Mouse (Mus musculus): ENCODE data around the gene Umodl1. TPM values are rescaled to one million over a fixed set of nuclear protein-coding genes. Genes with fewer than 3 reads are reported as not detected.

Umodl1 gene
- total and polyA plus RNA-seq, 3 experiments = not detected

DNA sequence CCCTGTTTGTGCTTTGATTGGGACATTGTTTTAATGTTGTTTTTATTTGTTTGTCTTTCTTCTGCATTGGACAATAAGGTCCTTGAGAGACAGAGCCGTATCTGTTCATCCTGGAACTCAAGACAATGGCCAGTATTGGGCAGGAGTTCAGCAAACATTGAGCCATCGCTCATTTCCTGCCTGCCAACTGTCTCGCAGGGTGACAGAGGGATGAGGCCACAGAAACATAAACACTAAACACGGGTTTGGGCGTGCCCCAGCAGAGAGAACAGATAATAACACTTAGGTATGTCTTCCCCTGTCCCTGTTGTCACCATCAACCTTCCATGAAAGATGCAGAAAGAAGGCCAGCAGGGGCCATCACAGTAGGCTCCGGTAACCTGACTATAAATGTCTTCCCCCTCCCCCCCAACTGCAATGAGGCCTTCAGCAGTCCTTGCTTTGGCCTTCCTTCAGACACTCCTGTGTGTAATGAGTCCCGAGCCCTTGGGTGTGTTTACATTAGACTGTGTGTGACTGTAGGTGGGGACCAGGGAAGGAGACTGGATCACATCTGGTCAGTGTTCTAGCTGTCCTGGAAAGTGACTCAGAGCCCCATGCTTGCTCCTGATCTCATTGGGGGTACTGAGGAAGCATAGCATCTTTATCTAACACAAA is 69.8 kb downstream of the Umodl1 start:
- no peak overlapping the region for H3K27ac ChIP-seq (ENCODE audit: control insufficient read depth, low read depth, low read length)
- no peaks in the 10 kb centered on the region for H3K27me3 ChIP-seq (ENCODE audit: control insufficient read depth in 1 of 2, insufficient read depth in 2 of 2, low read length in 2 of 2)
- H3K36me3 ChIP-seq (ENCODE audit: control insufficient read depth in 1 of 2, insufficient read depth in 2 of 2, low read length in 2 of 2) = no peaks in the 10 kb centered on the region
- TF ChIP-seq MXI1 (IDR thresholded peaks at IDR 0.05; ENCODE audit: low read depth, low read length) (no peak), RAD21 (IDR thresholded peaks at IDR 0.05; ENCODE audit: low read depth, low read length) (no peak), CHD1 (IDR thresholded peaks at IDR 0.05; ENCODE audit: low read depth, low read length) (no peak), TCF12 (IDR thresholded peaks at IDR 0.05; ENCODE audit: low read depth, low read length) (no peak), USF2 (IDR thresholded peaks at IDR 0.05; ENCODE audit: borderline replicate concordance in 1 of 2, insufficient read depth in 1 of 2, low read depth in 1 of 2, low read length in 2 of 2) (no peak), CTCF (IDR thresholded peaks at IDR 0.05 in 2 of 3, conservative IDR thresholded peaks at IDR 0.05 in 1 of 3; ENCODE audit: control insufficient read depth in 1 of 3, insufficient read depth in 1 of 3, low read depth in 2 of 3, low read length in 3 of 3, poor library complexity in 1 of 3, severe bottlenecking in 1 of 3) (no peak)
- H3K9me3 ChIP-seq (replicated peaks; ENCODE audit: insufficient read depth, low read length) = no peaks in the 10 kb centered on the region
- H3K79me2 ChIP-seq (ENCODE audit: control insufficient read depth, insufficient read depth, low read length, poor library complexity) = no peaks in the 10 kb centered on the region
- peaks cover 0 to 3% of the 10 kb centered on the region in 2 experiments; a peak in 2 of 4 replicates for H3K4me1 ChIP-seq (ENCODE audit: control insufficient read depth in 1 of 2, insufficient read depth in 2 of 2, low read length in 2 of 2)
- no peak for DNase-seq (ENCODE audit: low read depth, low spot score)
- no peak overlapping the region for H3K9ac ChIP-seq (ENCODE audit: control insufficient read depth, low read depth, low read length, poor library complexity, severe bottlenecking)
- H3K4me3 ChIP-seq (ENCODE audit: control insufficient read depth in 1 of 2, insufficient read depth in 1 of 2, low read depth in 2 of 2, low read length in 2 of 2) = no peak overlapping the region

DNA sequence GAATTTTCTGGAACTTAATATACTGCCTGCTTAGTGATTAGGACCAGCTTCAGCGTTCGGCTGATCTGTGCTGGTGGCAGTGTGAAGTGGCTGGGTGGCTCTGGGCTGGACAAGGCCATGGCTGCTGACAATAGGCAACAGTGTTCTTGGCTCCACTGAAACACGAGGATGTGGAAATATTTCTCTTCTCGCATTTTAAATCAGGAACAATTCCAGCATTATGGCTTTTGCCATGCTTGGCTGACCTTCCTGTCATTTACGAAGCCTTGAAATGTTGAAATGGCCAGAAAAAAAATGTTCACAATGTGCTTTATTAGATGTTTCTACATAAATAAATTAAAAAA is 70.3 kb downstream of the Umodl1 start:
- no peaks in the 10 kb centered on the region for H3K79me2 ChIP-seq (ENCODE audit: control insufficient read depth, insufficient read depth, low read length, poor library complexity)
- TF ChIP-seq GATA1 (IDR thresholded peaks at IDR 0.05; ENCODE audit: low read depth, low read length) (no peak), BHLHE40 (IDR thresholded peaks at IDR 0.05; ENCODE audit: borderline replicate concordance, low read depth, low read length) (no peak), GABPA (IDR thresholded peaks at IDR 0.05; ENCODE audit: low read depth, low read length) (no peak), MYC (IDR thresholded peaks at IDR 0.05; ENCODE audit: low read depth, low read length) (no peak)
- H3K27ac ChIP-seq (ENCODE audit: control insufficient read depth, low read depth, low read length) = no peak overlapping the region
- peaks cover 0 to 3% of the 10 kb centered on the region in 2 experiments; a peak in 2 of 4 replicates for H3K4me1 ChIP-seq (ENCODE audit: control insufficient read depth in 1 of 2, insufficient read depth in 2 of 2, low read length in 2 of 2)
- DNase-seq (ENCODE audit: low read depth, low spot score) = no peak
- no peak overlapping the region for H3K4me3 ChIP-seq (ENCODE audit: control insufficient read depth in 1 of 2, insufficient read depth in 1 of 2, low read depth in 2 of 2, low read length in 2 of 2)
- H3K27me3 ChIP-seq (ENCODE audit: control insufficient read depth in 1 of 2, insufficient read depth in 2 of 2, low read length in 2 of 2) = no peaks in the 10 kb centered on the region
- H3K36me3 ChIP-seq (ENCODE audit: control insufficient read depth in 1 of 2, insufficient read depth in 2 of 2, low read length in 2 of 2) = no peaks in the 10 kb centered on the region
- no peaks in the 10 kb centered on the region for H3K9me3 ChIP-seq (replicated peaks; ENCODE audit: insufficient read depth, low read length)
- H3K9ac ChIP-seq (ENCODE audit: control insufficient read depth, low read depth, low read length, poor library complexity, severe bottlenecking) = no peak overlapping the region

DNA sequence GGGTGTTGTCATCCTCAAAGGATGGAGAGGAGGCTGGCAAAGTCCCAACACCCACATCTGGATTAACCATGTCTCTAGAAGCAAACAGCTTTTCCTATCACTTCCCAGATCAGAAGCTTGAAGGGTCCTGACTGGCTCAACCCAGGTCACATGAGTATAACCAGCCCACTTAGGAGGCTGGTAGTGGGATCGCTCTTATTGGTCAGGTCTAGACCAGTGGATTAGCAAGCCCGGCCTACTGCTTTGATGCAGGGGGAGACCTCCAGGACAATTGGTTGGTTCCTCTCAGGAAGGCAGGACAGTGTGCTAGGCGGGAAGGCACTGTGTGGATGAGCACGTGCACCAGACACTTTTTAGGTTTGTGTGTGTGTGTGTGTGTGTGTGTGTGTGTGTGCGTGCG is 72.5 kb downstream of the Umodl1 start:
- Histone ChIP-seq H3K36me3 (ENCODE audit: control insufficient read depth in 1 of 2, insufficient read depth in 2 of 2, low read length in 2 of 2) (no peaks in the 10 kb centered on the region), H3K27ac (ENCODE audit: control insufficient read depth, low read depth, low read length) (no peak overlapping the region), H3K4me1 (ENCODE audit: control insufficient read depth in 1 of 2, insufficient read depth in 2 of 2, low read length in 2 of 2) (peaks cover 0 to 3% of the 10 kb centered on the region in 2 experiments; a peak in 2 of 4 replicates), H3K9me3 (replicated peaks; ENCODE audit: insufficient read depth, low read length) (no peaks in the 10 kb centered on the region), H3K79me2 (ENCODE audit: control insufficient read depth, insufficient read depth, low read length, poor library complexity) (no peaks in the 10 kb centered on the region), H3K4me3 (ENCODE audit: control insufficient read depth in 1 of 2, insufficient read depth in 1 of 2, low read depth in 2 of 2, low read length in 2 of 2) (no peak overlapping the region), H3K9ac (ENCODE audit: control insufficient read depth, low read depth, low read length, poor library complexity, severe bottlenecking) (no peak overlapping the region), H3K27me3 (ENCODE audit: control insufficient read depth in 1 of 2, insufficient read depth in 2 of 2, low read length in 2 of 2) (no peaks in the 10 kb centered on the region)
- peak; percentile 41 for DNase-seq (ENCODE audit: low read depth, low spot score)
- TF ChIP-seq ZNF384 (IDR thresholded peaks at IDR 0.05; ENCODE audit: low read depth, low read length) (no peak), USF1 (IDR thresholded peaks at IDR 0.05; ENCODE audit: low read depth, low read length) (peak; percentile 42), HCFC1 (IDR thresholded peaks at IDR 0.05; ENCODE audit: low read depth, low read length) (no peak), MYB (IDR thresholded peaks at IDR 0.05; ENCODE audit: low read depth, low read length) (no peak)

Measured in MEL (cell line).